Mouse (Mus musculus): Measurements from ENCODE around the gene Fam24a. TPM values are rescaled to one million over a fixed set of nuclear protein-coding genes. Genes with fewer than 3 reads are reported as not detected.

Gene Fam24a
- total RNA-seq, 2 experiments from 2014 or later = not detected

Other genes with a start within 250 kb of the Fam24a start
- not detected for gene 4933402N03Rik, start 187.6 kb upstream of the Fam24a start, total RNA-seq (2021)
- under 1 TPM in 1 of 2 experiments, not detected in 1; 0.05 TPM for gene 5430419D17Rik, start 159.5 kb upstream of the Fam24a start, total RNA-seq (2021)
- not detected for gene Cuzd1, start 11.6 kb upstream of the Fam24a start, total RNA-seq (2021)
- gene Fam24b, start 4.3 kb upstream of the Fam24a start, total RNA-seq (2021) = not detected
- gene 2310057M21Rik, start 28.9 kb downstream of the Fam24a start, total RNA-seq (2021) = 10 to 100 TPM; 24.0 to 29.3 TPM
- gene Pstk, start 37.3 kb downstream of the Fam24a start, total RNA-seq (2021) = 10 to 100 TPM; 50.0 to 56.9 TPM
- gene Ikzf5, start 76.7 kb downstream of the Fam24a start, total RNA-seq (2021) = 10 to 100 TPM; 50.9 to 53.3 TPM
- 10 to 100 TPM; 81.1 to 84.4 TPM for gene Acadsb, start 76.7 kb downstream of the Fam24a start, total RNA-seq (2021)
- not detected for gene Hmx3, start 209.0 kb downstream of the Fam24a start, total RNA-seq (2021)
- gene Hmx2, start 214.9 kb downstream of the Fam24a start, total RNA-seq (2021) = not detected
- gene Bub3, start 226.4 kb downstream of the Fam24a start, total RNA-seq (2021) = 10 to 100 TPM; 57.4 to 61.9 TPM